Mouse (Mus musculus) hindlimb bud, embryonic 11.5 days (tissue): ENCODE measurements around the gene Zbtb12.
"Not testable (repeated sequence)": the region's sequence is repeated elsewhere in the genome, so short reads cannot be mapped to it uniquely, and the experiment has no call there.

Source experiments
- DNase-seq: peaks from one replicate; pipeline ENCODE4 v3.0.0-alpha.2; 2012; ENCODE audit warnings: low read depth, low spot score; ENCODE audit errors: extremely low spot score

Zbtb12 gene

DNA sequence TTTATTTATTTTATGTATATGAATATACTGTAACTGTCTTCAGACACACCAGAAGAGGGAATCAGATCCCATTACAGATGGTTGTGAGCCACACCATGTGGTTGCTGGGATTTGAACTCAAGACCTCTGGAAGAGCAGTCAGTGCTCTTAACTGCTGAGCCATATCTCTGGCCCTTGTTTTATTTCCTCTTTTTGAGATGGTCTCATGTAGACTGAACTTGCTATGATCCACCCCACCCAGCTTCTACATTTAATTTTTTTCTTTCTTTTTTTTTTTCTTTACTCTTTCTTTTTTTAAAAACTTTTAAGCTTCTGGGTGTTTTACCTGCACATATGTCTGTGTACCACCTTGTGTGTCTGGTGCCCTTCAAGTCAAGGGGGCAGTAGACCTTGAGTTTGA is 21.5 kb downstream of the Zbtb12 start:
- not testable (repeated sequence) for DNase-seq

DNA sequence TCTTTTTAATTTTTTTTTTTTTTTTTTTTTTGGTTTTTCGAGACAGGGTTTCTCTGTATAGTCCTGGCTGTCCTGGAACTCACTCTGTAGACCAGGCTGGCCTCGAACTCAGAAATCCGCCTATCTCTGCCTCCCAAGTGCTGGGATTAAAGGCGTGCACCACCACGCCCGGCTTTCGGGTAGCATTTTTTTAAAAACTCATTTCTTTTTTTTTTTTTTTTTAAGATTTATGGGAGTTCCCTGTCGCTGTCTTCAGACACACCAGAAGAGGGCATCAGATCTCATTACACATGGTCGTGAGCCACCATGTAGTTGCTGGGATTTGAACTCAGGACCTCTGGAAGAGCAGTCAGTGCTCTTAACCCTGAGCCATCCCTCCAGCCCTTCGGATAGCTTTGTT is 22.7 kb downstream of the Zbtb12 start:
- not testable (repeated sequence) for DNase-seq

DNA sequence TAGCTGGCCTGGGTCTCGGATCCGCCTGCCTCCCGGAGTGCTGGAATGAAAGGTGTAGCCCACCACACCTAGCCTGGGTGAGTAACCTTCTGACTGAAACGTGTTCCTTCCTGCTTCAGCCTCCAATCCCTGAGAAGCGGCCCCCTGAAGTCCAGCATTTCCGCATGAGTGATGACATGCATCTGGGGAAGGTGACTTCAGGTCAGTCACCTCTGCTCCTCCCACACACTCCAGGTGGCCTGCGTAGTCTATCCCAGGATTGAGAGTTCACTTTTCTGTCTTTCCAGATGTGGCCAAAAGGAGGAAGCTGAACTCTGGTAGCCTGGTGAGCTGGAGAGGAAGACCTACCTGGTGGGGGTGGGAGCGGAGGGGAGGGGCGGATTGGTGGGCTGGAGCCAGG is 23.6 kb downstream of the Zbtb12 start:
- no peak for DNase-seq

DNA sequence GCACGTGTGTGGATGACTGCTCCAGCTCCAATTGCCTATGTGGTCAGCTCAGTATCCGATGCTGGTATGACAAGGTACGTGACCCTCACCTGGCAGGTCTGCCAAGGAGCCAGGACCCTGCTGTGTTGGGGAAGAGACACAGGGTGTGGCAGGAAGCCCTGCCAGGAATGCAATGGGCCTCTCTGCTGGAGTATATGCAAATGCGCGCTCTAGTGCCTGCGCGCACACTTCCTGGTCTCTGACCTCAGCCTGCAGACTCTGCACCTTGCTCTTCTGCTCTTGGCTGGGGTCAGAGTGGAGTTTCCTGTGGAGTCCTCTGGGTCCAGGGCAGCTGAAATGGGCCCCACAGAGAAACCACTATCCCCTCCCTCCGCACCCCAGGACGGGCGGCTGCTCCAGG is 31.7 kb downstream of the Zbtb12 start:
- no peak for DNase-seq

DNA sequence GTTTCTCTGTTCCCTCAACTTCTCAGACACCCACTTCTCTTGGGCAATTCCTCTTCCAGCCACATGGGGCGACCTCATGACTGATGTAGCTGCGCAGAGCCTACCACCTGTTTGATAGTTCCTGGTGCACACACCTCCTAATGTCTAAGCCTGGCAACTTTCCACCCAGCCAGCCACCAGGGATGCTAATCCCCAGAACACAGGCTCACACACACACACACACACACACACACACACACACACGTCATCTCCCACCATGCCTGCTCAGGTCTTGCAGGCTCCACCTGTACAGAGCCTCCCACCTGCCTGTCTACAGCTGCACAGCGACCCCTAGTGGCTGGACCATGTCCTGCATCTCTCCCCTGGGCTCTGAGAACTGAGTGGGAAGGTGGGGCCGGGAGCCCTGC is 32.7 kb downstream of the Zbtb12 start:
- no peak for DNase-seq

DNA sequence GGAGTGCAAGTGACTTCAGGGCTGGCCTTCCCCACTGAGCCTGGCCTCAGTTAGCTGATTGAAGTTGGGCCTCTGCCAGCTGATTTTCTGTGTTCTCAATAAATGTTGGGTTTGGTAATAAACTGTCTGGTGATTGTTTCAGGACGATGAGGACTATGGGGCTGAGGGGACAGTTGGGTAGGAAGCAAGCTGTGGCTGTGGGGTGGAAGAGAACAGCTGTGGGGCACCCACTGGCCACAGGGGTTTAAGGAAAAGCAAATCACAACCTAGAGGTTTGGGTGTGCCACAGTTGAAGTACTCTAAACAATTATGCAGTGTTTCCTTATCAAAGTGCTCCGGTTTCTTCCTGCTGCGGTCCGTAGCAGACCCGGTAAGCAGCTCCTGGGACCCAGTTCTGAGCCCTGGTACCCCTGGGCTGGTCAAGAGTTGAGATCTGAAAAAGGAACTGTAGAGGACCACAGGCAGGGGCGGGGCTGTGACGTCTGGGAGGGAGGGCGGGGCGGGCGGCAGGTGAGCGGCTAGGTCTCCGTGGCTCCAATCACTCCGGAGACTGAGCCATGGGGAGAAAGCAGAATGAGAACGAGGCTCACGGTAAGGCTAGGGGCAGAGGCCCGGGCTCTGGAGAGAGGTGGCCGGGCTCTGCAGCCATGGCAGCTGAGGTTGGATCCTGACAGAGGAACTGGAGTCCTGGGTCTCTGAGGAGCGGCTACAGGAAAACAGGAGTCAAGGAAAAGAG is 34.8 kb downstream of the Zbtb12 start, which contains the start of gene Slc44a4:
TSS of gene Slc44a4 (plus strand) at position 537 of the 736 bp plus-strand sequence.
- DNase-seq = no peak

DNA sequence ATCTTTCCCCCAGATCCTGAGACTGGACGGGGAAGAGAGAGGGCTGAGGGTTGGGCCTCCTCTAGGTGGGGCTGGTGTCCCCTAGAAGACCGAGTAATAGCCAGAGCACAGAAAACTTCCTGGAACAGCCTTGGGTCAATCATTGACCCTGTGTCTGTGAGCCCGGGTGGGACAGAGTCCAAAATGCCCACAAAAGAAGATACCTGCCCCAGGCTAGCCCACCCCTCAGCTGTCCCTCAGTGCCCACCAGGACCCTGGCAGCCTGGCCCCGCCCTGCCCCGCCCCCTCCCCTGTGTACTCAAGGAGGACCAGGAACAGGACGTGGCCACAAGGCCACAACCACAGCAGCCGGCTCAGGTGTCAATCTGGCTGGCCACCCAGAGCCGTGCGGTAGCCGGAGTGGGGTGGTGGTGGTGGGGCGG is 36.1 kb downstream of the Zbtb12 start:
- no peak for DNase-seq

DNA sequence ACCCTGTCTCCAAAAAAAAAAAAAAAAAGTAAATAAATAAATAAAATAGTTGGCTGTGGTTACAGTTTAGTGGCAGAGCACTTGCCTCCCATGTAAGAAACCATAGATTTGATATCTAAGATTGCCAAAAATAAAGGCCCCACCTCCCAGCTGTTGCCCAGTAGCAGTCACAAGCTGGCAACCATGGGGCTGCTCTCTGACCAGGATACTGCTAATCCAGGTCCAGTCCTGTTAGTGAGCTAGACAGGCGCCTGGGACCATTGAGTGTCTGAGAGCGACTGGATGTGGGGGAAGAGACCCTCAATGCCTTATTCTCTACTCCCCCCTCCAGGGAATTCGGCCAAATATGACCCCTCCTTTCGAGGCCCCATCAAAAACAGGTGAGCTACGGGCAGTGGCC is 37.0 kb downstream of the Zbtb12 start:
- DNase-seq = no peak

DNA sequence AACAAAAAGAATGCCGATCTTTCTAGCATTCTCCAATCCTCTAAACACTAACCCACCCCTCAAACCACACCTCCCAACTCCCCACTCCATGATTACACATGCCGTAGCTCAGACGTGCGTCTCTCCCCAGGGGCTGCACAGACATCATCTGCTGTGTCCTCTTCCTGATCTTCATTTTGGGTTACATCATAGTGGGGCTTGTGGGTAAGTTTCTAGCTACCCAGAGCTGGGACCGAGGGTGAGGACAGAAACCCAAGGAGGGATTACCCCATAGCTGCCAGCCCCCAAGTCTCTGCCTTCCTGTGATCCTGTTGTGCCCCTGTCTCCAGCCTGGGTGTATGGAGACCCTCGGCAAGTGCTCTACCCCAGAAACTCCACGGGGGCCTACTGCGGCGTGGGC is 37.9 kb downstream of the Zbtb12 start:
- DNase-seq = no peak

DNA sequence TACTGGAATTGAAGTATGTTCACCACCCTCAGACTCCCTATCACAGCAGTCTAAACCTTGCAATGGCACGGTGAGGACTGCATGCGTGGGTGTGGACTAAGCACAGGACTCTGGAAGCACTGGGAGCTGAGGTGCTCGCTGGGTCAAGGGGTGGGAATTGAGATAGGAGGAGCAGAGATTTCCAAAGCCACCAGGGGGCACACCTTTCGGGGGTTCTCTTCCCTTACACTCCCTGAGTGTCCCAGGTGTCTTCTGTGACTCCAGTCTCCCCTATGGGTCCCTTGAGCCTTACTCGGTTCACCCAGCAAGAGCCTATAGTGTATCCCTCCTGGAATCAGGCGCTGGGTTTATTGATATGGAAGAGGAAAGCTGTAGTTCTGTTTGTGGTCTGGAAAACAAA is 43.7 kb downstream of the Zbtb12 start:
- DNase-seq = no peak

DNA sequence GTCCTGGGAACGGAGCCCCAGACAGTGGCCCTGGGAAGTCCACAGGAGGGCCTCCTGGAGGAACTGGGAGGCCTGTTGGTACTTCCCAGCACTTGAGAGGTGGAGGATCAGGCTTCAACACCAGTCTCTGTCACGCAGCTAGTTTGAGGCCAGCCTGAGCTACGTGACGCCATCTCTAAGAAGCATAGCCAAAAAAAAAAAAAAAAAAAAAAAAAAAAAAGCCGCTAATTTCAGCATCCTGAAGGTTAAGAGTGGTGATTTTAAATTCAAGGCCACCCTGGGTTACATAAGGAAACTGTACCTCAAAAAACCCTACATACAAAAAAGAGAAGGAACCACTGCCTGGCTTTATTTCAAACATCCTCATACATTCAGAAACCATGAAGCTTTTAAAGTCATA is 45.0 kb downstream of the Zbtb12 start:
- no peak for DNase-seq

DNA sequence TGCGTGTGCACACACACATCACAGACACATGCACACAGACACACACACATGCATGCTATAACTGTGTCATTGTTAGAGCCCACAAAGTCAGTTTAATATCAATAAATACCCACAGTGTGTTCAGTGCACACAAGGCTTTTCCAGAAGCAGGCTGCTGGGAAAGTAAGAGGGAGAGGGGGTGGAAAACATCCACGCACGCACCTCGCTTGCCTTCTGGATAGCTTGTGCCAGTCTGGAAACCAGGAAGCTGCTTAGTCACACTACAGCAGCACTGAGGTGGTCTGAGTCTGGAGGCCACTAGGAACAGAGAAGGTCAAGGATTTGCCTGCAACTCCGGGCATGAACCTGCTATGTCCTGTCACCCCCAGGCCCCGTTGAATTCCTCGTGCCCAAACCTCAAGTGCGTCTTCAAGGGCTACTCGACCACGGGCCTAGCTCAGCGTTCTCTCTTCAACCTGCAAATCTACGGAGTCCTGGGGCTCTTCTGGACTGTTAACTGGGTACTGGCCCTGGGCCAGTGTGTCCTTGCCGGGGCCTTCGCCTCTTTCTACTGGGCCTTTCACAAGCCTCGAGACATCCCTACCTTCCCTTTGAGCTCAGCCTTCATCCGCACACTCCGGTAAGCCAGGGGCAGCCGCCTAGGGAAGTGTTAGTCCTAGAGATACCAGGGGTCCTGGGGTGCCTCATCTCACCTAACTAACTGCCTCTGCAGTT is 48.2 kb downstream of the Zbtb12 start:
- no peak for DNase-seq

DNA sequence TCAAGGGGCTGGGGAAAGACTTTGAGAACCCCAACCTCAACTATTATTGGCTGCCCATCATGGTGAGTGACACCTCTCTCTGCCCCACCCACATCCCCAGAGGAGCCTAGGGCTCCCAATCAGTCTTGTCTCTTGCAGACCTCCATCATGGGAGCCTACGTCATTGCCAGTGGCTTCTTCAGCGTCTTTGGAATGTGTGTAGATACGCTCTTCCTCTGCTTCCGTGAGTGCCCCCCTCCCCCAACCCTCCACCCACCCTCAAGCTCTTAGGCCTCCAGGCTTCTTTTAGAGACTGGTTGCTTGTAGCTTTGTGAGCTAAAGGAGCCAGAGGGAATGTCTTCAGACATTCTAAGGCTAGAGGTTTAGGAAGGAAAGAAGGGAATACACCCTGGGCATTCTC is 49.6 kb downstream of the Zbtb12 start:
- DNase-seq = no peak

DNA sequence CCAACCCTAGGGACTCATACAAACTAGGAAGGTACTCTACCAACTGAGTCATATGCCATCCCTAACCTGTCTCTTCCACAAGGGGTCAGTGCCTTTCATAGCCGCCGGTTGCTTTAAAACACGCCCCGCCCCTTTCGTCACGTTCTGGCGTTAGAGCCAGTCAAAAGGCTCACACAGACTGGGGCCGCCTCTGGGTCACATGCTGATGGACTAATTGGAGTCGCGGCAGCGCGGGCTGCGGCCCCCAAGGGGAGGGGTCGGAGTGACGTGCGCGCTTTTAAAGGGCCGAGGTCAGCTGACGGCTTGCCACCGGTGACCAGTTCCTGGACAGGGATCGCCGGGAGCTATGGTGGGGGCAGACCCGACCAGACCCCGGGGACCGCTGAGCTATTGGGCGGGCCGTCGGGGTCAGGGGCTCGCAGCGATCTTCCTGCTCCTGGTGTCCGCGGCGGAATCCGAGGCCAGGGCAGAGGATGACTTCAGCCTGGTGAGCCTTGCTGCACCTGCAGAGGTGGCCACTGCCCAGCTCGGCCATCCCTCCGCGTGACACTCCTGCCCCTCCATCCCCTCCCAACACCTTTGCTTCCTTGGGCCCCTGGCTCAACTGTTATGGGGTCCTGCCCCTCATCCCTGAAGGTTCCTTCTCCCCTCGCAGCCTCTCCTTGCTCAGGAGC is 51.9 kb downstream of the Zbtb12 start, which contains the start of gene Neu1:
TSS of gene Neu1 (plus strand) at position 193 of the 674 bp plus-strand sequence.
- peak; percentile 86 for DNase-seq

DNA sequence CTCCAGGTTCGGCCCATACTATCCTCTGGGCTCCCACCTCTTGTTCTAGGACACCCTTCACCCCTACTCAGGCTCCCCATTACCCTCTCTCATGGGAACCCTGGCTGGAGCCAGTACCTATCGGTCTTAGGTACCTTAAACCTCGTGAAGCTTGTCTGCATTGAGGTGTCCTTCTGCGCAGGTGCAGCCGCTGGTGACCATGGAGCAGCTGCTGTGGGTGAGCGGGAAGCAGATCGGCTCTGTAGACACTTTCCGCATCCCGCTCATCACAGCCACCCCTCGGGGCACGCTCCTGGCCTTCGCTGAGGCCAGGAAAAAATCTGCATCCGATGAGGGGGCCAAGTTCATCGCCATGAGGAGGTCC is 52.4 kb downstream of the Zbtb12 start:
- no peak for DNase-seq

DNA sequence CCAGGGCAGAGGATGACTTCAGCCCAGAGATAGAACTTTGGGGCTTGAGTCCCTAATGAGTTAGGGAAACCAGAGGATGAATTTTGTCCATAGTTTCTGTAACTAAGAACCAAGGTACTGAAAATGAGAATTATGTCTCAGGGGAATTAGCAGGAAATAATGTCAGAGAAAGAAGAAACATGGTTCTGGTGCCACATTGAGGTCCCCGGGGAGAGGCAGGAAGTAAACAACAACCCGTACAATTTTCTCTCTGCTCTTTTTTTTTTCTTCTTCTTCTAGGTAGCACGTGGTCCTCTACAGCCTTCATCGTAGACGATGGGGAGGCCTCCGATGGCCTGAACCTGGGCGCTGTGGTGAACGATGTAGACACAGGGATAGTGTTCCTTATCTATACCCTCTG is 53.0 kb downstream of the Zbtb12 start:
- DNase-seq = no peak

DNA sequence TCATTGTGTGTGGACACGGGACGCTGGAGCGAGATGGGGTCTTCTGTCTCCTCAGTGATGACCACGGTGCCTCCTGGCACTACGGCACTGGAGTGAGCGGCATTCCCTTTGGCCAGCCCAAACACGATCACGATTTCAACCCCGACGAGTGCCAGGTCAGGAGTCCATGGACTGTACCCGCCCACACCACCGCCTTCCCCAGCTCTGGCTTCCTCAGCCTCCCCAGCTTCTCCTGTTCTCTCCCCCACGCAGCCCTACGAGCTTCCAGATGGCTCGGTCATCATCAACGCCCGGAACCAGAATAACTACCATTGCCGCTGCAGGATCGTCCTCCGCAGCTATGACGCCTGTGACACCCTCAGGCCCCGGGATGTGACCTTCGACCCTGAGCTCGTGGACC is 54.7 kb downstream of the Zbtb12 start:
- DNase-seq = no peak

DNA sequence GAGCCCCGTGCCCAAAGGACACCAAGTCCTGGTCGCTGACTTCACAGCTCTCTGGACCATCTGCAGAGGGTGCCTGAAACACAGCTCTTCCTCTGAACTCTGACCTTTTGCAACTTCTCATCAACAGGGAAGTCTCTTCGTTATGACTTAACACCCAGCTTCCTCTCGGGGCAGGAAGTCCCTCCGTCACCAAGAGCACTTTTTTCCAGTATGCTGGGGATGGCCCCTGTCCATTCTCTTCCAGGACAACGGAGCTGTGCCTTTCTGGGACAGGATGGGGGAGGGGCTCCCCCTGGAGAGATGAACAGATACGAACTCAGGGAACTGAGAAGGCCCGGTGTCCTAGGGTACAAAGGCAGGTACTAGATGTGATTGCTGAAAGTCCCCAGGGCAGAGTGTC is 55.5 kb downstream of the Zbtb12 start:
- DNase-seq = no peak

DNA sequence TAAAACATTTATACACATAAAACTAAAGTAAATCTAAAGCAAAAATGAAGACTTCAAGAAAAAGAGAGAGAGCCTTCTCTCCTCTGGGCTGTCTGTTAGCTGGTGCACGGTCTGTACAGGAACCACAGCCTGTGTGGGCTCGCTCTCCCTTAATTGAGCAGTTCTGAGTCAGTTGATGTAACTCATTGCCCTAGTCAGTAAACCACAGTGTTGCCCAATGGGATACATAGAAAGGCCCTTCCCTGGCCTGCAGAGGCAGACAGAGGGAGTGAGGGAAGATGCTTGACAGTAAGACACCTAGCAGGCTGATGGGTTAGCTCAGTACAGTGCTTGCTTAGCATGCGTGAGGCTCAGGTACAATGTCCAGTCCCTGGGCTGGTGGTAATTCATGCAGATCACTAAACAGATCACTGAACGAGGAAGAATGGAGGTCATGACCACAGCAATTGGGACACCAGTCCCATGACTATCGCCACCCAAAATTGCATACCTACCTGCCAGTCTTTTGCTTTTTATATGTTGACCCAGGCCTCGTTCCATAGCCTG is 58.8 kb downstream of the Zbtb12 start:
- no peak for DNase-seq

DNA sequence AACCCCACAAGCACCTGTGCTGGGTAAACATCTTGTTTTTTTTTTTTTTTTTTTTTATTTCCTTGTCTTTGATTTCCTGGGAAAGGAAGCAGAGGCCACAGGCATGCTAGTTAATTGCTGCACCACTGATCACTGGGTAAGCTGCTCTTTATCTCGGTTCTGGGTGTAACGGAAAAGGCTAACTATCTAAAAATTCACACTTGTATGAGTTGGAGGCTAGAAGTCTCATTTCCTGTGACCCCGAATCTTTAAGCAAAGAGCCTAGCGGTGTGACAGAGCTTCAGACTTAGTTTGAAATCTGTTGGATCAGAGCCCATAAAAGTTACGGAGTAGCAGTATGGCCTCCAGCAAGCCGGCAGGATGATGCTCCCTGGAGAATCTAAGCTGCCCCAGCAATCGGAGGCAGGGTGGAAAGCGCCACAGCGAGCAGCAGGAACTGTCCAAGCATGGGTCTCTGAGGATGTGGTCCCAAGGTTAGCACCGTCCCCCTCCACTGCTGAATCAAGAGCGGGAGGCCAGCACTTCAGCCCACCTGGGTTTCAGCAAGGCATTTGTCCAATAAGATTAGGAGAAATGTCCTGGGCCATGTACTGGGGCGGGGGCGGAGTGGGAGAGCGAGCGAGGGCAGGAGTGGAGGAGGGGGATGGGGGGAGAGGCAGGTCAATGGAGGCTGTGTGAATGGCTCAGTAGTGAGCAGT is 62.2 kb downstream of the Zbtb12 start:
- DNase-seq = no peak
